Mouse (Mus musculus) urinary bladder, postnatal 14 days (tissue): ENCODE results near the gene Plxnb1.

Source experiments
- DNase-seq: peaks from one replicate; pipeline ENCODE4 v3.0.0; 2021; ENCODE audit warnings: low spot score

Plxnb1 gene

DNA sequence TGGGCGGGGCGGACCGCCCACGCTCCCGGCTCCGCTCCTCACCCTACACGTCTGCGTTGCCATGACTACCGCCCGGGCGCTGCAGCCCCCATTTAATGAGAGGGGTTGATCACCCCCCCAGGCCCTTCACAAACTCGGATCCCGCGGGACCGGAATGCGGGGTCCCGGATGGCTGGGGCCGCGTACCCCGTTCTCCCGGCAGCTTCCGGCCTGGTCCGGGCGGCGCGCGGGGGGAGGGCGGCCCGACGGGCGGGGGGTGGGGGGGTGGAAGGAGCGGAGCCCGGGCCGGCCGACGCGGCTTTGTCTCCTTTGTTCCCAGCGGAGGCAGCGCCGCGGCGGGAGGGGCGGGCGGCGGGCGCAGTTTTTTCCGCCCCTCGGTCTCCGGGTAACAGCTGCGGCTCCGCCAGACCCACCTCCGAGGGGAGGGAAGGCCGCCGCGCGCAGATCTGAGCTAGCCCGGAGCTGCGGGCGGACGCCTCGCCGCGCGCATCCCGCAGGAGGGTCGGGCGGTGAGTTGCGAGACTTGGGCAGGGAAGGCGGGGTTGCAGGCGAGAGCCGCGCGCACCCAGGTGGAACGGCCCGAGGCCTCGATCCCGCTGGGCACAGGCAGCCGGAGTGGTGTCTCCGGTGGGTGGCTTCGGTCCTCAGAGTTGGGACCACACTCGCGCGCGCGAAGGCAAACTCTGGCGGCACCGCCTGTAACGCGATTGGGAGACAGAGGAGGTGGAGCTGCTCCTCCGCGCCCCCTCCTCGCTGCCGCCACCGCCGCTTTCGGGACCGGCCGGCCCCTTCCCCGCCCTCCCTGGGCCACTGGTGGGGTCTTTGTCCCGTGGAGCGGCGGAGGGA is at the start of gene Plxnb1:
TSS of gene Plxnb1 (plus strand) at position 253 of the 846 bp plus-strand sequence.
- DNase-seq, result peak; percentile 70

DNA sequence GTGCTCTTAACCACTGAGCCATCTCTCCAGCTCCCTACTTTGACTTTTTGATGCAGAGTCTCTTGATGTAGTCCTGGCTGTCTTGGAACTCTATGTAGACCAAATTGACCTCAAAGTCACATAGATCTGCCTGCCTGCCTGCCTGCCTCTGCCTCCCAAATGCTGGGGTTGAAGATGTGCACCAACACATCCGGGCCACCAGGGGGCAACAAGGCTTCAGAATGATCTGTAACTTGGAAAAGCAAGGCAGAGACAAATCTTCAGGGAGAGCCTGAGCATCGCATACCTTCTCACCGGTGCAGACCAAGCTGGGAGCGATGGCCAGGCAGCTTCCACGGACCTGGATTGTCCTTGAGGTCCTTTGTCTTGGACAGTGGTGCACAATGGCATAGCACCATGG is 48.9 kb upstream of the Plxnb1 start:
- DNase-seq, result no peak

DNA sequence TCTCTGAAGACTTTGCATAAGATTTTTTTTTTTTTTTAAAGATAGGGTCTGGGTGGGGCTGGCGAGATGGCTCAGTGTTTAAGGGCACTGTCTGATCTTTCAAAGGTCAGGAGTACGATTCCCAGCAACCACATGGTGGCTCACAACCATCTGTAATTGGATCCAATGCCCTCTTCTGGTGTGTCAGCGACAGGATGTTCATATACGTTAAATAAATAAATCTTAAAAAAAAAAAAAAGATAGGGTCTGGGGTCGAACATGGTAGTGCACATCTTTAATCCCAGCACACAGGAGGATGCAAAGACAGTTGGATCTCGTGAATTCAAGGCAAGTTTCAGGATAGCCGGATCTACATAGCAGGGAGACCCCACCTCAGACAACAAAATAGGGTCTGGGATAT is 45.9 kb upstream of the Plxnb1 start:
- DNase-seq, result no peak

DNA sequence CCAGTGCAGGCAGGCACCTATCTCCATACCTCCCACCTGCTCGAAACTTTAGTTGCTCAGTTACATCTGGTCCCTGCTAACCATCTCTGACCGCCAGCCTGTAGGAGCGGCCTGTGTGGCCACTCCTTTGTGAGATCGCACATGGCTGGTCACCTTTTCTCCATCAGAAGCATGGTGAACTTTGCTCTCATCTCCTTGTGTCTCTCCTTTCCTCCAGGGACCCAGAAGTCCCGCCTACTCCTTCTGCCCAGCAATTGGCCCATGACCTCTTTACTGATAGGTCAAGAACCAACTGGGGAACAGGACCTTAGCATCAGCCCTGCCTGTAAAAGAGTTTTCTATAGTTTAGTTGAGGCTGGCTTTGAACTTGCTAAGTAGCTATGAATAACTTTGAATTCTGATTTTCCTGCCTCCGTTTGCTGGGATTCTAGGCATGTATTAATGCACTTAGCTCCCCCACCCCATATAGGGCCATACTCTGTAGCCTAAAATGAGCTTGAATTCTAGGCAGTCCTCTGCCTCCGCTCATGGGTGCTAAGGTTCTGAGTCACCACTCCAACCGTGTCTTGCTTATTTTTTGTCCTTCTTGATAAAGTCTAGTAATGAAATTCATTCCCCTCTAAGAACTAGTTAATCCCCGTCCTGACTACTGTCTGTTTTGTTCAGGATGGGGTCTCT is 45.1 kb upstream of the Plxnb1 start:
- no peak for DNase-seq

DNA sequence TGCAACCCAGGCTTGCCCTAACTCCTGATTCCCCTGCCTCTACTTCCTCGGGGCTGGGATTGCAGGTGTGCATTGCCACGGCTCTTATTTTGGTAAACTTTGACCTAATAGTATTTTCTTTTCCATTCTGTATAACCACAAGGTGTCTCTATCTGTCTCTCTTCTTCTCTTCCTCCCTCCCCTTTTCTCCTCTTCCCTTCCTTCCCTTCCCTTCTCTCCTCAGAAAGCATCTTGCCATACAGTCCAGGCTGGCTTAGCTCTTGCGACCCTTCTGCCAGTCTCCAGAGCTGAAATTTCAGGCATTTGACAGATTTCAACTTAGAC is 44.6 kb upstream of the Plxnb1 start:
- DNase-seq, result no peak

DNA sequence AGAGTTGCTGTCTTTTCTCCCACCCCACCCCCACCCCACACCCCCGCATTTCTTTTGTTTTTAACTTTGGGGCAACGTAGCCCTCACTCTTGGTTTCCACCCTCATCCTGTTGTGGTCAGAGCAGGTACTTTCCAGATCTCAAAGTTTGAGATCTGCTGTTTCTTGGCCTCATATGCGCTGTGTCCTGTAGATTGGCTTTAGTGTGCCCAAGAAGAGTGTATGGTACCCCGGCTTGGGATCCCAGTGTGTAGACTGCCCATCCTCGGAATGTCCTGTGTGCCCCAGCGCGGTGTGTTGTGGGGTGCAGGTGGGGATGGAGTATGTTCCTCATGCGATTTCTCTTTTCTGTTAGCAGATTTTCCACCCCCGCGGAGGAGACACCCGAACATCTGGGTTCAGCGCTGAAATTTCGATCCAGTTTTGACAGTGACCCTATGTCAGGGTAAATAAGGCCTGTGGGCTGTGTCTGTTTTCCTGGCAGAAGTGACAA is 44.1 kb upstream of the Plxnb1 start:
- DNase-seq, result no peak

DNA sequence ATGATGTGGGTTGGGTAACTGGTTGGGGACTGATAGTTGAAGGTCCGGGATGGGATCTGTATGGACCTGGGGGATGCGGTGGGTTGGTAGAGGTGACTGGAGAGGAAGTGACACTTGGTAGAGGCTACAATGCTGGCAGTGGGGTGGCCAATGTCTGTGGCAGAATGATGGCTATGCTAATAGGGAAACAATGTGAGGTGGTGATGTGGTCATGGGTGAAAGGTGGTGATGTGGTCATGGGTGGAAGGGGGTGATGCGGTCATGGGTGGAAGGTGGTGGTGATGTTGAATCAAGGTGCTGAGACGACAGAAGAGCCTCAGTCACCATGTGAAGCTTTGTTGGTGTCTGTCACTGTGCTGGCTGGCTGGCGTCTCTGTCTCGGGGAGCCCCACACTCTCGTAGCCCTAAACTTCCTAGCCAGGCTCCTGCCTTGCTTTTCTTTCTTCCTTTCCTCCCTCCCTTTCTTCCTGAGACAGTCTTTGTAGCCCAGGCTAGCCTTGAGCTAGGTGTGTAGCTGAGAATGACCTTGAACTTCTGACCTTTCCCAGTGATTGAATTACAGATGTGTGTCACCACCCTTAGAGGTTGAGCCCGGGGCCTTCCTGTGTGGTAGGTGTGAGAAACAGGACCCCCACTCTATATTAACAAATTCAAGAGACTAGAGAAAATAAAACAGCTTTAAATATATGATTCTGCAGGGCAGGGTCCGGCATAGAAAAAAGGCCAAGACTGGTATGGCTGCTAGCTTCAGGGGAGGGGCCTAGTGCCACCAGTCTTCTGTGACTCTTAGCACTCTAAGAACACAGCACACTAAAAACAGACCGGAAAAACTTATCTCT is 43.3 kb upstream of the Plxnb1 start:
- DNase-seq, result no peak

DNA sequence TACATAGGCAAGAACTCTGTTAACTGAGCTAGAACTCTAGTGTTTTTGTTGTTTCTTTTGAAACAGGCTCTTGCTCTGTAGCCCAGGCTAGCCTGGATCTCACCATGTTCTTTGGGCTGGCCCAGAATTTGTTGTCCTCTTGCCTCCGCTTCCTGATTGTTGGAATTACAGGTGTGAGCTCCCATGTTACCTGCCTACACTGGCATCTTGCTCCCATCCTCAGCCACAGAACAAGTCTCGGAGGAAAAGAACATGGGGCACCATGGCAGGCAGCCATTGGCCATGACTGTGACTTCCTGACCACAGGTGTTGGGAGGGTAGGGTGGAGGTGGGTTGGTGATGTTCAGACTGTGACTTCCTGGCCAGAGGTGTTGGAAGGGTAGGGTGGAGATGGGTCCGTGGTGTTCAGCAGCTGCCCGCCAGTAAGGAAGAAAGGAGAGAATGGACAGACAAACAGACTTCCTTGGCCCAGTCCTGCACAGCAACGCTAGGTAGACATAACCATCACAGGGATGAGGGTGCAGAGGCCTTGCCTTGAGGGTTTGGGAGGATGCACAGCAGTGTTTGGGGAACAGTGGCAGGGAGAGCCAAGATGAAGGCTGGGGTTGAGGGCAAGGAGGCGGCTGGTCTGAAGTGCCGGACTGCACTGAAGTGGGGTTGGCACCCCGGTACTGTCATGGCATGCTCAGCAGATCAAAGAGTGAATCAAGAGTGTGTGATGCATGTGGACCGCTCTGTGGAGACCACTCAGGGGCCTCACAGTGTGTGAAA is 42.5 kb upstream of the Plxnb1 start:
- no peak for DNase-seq

DNA sequence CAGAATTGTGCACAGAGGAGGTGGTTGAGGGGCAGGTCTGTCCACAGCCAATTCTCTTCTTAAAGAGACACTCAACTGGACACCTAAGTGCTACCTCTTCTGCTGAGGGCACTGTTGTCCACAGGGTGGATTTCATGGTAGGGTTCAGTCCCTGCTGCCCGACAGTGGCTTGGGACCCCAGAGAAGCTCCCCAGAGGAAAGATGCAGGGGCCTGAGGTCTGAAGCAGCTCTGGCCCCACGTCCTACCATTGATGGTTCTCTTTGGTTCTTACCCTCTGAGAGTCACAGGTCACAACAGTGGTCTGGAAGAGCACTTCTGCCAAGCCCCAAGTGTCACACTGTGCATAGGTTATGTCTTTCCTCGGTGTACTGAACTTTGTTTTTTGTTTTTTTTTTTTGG is 41.8 kb upstream of the Plxnb1 start:
- no peak for DNase-seq

DNA sequence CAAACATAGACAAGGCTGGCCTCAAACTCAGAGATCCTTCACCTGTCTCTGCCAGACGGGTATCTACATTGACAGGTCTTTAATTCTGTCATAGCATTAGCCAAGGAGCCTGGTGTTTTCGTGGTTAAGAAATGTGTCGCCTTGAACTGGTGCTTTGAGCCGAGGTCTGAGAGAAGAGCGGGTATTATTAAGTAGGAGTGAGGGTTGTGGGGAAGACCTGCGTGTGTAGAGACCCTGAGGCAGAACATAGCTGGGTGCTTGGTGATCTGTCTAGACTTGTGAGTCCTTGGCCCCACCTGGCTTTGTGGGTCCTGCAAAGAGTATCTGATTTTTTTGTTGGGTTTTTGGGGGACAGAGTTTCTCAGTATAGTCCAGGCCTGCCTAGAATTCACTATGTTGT is 41.3 kb upstream of the Plxnb1 start:
- no peak for DNase-seq

DNA sequence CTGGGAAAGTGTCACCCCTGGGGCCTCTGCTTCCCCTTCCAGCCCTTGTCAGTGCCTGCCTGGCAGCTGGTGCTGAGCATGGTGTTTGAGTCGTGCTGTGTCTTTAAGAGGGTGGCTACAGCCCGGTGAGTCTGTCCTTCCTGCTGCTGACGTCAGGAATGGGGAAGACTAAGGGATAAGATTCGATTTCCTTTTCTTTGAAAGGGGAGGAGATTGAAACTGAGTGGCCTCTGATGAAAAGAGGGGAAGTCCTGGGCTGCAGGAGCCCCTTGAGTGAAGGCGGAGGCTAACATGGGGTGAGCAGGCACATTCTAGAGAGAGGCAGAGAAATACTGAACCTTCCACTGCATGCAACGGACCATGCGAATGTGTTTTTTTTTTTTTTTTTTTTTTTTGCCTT is 40.5 kb upstream of the Plxnb1 start:
- DNase-seq, result peak; percentile 70

DNA sequence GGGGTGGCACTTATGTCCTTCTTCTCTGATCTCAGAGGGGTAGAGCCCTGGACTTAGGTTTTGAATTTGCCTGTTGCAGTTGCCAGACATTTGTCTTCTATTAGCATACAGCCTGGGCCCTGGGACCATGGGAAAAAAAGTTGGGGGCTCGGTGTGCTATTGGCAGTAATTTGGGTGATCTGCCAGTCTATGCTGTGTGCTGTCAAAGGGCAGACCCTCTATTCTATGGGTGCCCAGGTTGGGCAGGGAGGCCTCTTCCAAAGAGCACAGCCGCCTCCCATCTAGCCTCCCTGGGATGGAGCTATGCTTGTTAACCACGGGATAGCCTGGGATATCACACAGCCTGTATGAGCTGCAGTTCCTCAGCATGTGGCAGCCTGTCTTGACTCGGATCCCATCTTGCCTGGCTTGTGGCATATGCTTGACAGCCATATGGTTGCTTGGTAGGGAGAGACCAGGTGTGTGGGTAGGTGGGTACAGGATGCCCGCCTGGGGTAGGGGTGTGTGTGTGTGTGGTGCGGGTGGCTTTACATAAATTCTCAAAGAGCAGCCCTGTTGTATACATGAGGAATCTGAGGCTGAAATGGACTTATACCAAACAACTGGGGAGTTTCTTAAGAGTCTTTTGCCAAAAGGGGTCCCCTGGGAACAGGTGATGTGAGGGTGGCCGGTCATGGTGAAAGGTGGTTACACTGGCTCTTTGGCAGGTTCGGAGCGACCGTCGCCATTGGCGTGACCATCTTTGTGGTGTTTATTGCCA is 39.7 kb upstream of the Plxnb1 start:
- no peak for DNase-seq

DNA sequence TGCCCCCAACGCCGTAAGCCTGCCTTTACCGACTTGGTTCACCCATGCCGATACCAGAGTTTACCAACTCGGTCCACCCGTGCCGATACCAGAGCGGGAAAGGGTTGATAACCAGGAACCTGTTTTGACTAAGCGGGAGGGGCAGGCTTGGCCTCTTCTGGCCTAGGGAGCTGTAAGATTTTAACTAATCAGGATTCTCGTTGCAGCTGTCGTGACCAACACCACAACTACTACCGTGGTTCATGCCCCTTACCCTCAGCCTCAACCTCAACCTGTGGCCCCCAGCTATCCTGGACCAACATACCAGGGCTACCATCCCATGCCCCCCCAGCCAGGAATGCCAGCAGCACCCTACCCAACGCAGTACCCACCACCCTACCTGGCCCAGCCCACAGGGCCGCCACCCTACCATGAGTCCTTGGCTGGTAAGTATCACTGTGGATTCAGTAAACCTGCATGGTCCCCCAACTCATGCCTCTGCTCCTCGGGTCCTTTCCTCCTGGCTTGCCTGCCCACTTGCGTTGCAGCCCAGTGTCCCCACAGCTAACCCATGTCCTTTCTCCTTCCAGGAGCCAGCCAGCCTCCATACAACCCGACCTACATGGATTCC is 39.0 kb upstream of the Plxnb1 start:
- no peak for DNase-seq

DNA sequence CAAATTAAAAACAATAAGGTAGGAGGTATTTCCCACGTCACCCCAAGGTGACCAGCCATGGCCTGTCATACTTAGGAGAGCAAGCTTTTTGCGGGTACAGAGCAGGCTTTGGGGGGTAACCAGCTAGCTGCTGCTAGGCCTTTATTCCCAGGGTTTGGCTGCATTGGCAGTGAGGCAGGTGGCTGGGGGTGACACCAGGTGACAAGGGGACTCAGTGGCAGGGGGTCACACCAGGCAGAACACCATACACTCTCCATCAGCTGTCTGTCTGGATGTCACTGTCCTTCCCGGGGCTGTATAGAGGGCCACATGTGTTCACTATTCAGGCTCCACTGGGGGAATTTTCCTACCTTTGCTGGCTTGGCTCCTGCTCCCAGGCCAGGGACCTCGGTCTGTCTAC is 38.3 kb upstream of the Plxnb1 start:
- DNase-seq, result no peak

DNA sequence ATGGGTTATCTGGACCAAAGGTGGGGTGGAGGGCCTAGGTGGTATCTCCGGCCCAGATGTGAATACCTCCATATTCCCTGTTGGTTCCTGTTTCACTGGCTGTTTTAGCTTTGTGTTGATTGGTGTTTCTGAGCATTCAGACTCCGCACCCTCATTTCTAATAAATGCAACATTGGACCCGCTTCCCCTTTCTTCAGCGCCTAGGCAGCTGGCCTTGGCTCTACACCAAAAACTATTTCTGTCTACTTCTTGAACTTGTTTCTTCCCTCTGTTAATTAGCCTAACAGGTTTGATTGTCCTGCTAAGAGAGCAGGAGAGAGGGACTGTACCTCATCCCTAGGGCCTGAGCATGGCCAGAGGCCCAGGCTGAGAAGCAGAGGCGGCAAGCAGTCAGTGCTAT is 37.6 kb upstream of the Plxnb1 start:
- DNase-seq, result no peak

DNA sequence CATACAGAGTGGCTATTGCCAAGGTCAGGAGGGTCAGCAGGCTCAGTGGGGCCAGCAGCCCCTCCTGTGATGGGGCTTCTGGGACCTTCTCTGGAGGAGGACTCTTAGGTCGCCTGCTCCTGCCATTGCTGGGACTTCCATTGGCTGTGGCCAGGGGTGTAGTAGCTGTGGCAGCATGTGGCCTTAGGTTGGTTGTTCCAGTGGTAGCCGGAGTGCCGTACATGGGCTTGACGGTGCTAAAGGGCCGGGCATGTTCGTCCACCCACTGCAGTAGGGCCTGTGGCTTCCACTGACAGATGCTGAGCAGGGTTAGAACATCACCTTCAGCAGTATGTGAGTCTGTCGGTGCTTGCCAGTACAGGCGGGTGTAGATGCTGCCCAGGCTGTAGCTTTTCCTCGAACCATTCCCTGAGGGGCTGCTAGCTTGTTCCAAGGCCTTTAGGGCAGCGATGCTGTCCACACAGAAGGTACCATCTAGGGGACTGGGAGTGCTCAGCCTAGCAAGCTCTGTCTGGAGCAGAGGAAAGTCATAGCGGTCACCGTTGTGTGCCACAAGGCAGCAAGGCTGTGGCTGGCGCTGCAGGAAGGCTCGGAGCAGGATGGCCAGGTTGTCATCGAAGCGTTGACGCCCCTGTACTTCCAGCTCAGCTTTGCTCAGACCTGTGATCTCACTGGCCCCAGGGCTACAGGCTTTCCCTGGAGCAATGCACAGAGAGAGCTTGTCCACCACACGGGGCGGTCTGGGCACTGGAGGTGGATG is 37.0 kb upstream of the Plxnb1 start:
- no peak for DNase-seq

DNA sequence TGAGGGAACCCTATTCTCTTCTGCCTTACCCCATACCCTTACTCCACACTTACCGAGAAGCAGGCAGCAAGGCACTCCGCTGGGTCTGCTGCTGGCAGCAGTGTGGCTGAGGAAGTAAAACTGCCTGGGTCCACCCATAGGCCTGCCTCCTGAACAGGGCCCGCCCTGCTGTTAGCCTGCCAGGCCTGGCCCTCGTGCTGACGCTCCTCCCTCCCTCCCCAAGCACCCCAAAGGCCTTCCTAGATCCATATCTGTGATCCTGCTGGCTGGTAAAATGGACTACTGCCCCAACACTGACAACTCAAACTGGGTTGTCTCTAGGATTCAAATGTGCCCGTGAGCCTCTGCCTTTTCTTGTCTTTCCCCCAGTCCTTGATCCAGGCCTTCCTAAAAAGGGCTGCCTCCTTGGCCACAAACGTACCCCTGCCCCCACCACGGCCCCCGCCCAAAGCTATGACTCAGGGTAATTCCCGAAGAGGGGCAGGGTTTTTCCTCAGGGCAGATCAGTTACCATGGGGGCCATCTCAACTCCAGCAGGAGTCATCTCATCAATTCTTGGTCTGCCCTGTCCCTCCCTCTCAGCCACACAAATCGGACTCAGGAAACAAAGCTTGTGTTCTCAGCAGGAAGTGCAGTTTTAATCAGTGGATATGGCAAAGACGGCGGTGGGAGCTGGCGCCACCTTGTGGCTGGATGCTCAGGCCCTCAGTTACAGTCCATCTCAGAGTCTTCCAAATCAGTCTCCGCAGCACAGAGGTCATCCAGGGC is 35.9 kb upstream of the Plxnb1 start, which contains the start of gene Trex1:
TSS of gene Trex1 (minus strand) at position 599 of the 768 bp plus-strand sequence.
- DNase-seq, result peak; percentile 91

DNA sequence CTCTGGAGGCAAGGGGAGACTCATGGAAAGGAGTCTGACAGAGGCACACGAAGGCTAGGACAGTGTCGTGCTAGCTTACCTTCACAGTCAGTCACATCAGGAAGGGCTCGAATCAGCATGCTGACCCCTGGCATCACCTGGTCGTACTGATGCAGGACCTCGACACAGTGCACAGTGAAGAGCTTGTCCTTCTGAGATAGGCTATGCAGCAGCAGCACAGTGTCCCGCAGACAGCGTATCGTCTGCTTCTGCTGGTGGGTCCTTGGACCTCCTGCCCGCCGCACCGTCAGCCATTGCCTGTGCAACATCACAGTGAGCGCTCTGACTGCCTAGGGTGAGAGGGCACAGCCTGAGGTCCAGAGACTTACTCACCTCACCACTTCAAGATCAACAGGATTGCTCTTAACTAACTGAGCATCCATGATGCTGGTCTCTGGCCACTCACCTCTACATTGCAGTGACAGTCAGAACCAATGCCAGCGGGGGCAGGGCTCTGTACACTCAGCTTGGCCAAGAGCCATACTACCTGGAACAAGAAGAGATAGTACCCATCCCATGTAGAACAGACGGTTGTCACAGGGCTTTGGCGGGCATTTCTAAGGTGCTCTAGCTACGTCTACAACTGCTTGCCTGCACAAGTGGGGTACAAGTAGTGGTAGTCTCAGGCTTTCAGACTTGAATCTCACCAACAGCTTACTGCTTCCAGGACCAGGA is 34.8 kb upstream of the Plxnb1 start:
- no peak for DNase-seq
